Mouse (Mus musculus): Measurements from ENCODE around the gene Vegfa. TPM values are rescaled to one million over a fixed set of nuclear protein-coding genes. Genes with fewer than 3 reads are reported as not detected.

Vegfa gene
- polyA plus RNA-seq, 1 experiment from 2014 or later, result 2.7 TPM

DNA sequence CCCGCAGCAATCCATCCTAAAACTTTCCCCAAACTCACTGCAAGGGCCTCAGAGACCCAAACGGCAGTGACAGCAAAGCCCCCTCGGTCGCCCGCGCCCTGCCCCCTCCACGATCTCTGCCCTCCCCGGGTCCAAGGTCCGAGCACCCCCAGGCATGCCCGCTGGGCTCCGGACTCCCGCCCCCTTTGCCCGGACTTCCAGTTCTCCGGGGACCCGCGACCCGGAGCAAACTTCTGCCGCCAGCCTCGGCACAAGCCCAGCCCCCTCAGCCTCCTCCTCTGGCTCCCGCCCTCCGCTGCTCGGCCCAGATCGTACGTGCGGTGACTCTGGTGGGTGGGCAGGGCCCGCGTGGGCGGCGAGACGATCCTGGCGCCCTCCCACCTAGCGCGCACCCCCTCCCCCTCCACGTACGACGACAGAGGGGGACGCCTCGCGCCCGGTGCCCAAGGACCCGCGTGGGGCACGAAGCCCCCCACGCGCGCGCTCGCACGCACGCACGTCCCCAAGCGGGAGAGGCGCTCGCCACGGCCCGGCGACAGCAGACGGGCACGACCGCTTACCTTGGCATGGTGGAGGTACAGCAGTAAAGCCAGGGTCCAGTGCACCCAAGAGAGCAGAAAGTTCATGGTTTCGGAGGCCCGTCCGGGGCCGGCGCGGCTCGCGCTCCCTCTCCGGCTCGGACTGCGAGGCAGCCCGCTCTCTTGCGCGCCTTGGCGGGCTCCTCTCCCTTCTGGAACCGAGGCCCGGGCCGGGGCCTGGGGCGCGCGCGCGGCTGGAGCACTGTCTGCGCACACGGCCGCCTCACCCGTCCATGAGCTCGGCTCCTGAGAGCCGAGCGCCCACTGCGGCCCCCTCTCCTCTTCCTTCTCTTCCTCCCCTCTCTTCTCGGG lies 1.2 kb downstream of the Vegfa start:
- Histone ChIP-seq H3K4me2 (ENCODE audit: low read depth, low read length) (peak overlapping the region; percentile 80), H3K36me3 (ENCODE audit: control insufficient read depth, insufficient read depth, low read length) (0 out of 2 replicates have a peak, but pooled peaks cover 2% of the 10 kb centered on the region), H3K27ac (ENCODE audit: low read length) (peak overlapping the region; percentile 87), H3K9me3 (ENCODE audit: control insufficient read depth, low read length) (no peaks in the 10 kb centered on the region), H3K27me3 (replicated peaks; ENCODE audit: control insufficient read depth, insufficient read depth, low read length) (no peaks in the 10 kb centered on the region), H3K4me1 (ENCODE audit: control insufficient read depth, insufficient read depth, low read length) (peaks cover 52% of the 10 kb centered on the region), H3K4me3 (ENCODE audit: low read length) (peak overlapping the region; percentile 94), H3K9ac (ENCODE audit: low read depth, low read length) (peak overlapping the region; percentile 83)
- WGBS, result under 1% methylated on average over 78 of the region's 92 CpGs
- peak; percentile 62 for ATAC-seq

DNA sequence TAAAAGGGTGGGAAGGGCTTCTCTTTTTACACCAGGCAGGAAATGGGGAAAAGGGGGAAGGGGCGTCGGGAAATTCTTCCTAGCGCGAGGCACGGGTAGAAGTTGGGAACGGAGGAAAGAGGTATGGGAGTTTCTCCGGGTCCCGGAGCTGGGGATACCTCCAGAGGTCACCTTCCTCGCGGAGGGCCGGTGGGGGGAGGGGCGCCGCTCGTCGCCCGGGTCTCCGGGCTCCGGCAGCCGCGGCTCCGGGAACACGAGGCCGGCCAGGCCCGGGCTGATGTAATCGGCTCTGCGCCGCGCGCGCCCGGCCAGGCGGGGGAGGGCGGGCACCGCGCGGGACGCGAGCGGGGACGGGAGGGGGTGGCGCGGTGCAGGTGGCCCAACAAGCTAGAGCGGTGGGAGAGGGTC lies 1.8 kb downstream of the Vegfa start:
- peak; percentile 39 for ATAC-seq
- peaks cover 53% of the 10 kb centered on the region for H3K4me1 ChIP-seq (ENCODE audit: control insufficient read depth, insufficient read depth, low read length)

DNA sequence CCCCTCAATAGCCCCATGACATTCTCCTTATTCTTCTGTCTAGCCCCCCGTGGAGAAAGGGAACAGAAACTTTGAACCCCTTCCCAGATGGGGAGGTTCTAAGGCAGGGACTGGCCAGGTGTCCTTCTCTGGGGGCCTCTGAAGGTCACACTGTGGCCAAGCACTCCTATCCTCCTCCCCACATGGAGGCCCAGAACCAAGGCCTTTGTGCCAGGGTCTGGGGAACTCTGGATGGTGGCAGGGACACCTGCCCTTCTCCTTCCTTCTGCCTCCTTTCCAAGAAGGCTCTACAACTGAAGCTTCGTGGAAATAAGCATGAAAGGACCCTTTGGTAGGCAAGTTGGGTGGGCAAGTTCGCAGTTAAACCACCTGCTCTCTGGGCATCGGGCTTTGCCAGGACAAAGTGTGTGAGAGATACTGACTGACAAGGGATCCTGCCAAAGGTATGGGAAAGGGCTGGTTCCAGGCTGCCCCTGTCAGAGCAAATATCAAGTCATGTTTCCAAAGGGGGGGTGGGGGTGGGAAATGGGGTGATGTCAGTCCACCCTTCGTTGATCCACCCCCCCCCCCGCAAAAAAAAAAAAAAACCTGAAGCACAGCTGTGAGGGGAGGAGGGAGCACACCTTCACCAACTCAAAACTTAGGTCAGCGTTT lies 2.5 kb downstream of the Vegfa start:
- Histone ChIP-seq H3K27ac (ENCODE audit: low read length) (peak overlapping the region; percentile 87), H3K9ac (ENCODE audit: low read depth, low read length) (peak overlapping the region; percentile 83), H3K4me1 (ENCODE audit: control insufficient read depth, insufficient read depth, low read length) (peaks cover 53% of the 10 kb centered on the region), H3K9me3 (ENCODE audit: control insufficient read depth, low read length) (no peaks in the 10 kb centered on the region), H3K27me3 (replicated peaks; ENCODE audit: control insufficient read depth, insufficient read depth, low read length) (no peaks in the 10 kb centered on the region), H3K4me2 (ENCODE audit: low read depth, low read length) (peak overlapping the region; percentile 80), H3K36me3 (ENCODE audit: control insufficient read depth, insufficient read depth, low read length) (peaks cover 8% of the 10 kb centered on the region), H3K4me3 (ENCODE audit: low read length) (peak overlapping the region; percentile 94)
- WGBS, result 13% methylated on average over 7 of the region's 7 CpGs
- no peak for ATAC-seq

More for the DNA sequence above, 1.8 kb downstream of the Vegfa start:
- no peaks in the 10 kb centered on the region for H3K27me3 ChIP-seq (replicated peaks; ENCODE audit: control insufficient read depth, insufficient read depth, low read length)
- peak overlapping the region; percentile 87 for H3K27ac ChIP-seq (ENCODE audit: low read length)
- H3K9ac ChIP-seq (ENCODE audit: low read depth, low read length), result peak overlapping the region; percentile 83
- H3K9me3 ChIP-seq (ENCODE audit: control insufficient read depth, low read length), result no peaks in the 10 kb centered on the region
- peak overlapping the region; percentile 80 for H3K4me2 ChIP-seq (ENCODE audit: low read depth, low read length)
- peaks cover 4% of the 10 kb centered on the region; the same call in 1 of the 2 replicates for H3K36me3 ChIP-seq (ENCODE audit: control insufficient read depth, insufficient read depth, low read length)
- peak overlapping the region; percentile 94 for H3K4me3 ChIP-seq (ENCODE audit: low read length)
- under 1% methylated on average over 41 of the region's 43 CpGs for WGBS

DNA sequence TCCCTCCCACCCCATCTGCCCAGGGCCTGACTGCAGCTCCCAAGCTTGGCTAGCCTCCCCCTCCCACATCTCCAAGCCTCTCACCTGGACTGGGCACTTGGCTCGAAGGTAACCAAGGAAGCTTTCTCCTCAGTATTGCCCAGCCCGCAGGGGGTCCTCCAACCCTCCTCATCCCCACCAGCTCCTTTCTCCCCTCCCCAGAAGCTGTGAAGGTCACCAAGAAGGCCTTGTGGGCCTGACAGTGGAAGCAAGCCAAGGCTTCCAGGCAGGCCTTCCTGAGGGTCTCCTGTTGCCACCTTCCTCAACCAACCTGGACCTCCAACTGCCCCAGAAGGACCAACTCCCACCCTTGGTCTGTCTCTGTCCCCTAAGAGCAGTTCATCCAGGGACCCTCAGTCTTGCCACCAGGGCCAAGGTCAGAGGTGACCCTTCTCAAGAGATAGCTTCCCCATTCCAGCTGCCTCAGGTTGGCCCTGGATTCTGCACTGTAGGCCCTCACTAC lies 3.1 kb downstream of the Vegfa start:
- H3K9ac ChIP-seq (ENCODE audit: low read depth, low read length), result peak overlapping the region; percentile 83
- peak overlapping the region; percentile 87 for H3K27ac ChIP-seq (ENCODE audit: low read length)
- H3K4me3 ChIP-seq (ENCODE audit: low read length), result peak overlapping the region; percentile 94
- H3K4me2 ChIP-seq (ENCODE audit: low read depth, low read length), result peak overlapping the region; percentile 80
- peaks cover 14% of the 10 kb centered on the region for H3K36me3 ChIP-seq (ENCODE audit: control insufficient read depth, insufficient read depth, low read length)
- 26% methylated on average over 2 of the region's 2 CpGs for WGBS
- H3K9me3 ChIP-seq (ENCODE audit: control insufficient read depth, low read length), result no peaks in the 10 kb centered on the region
- H3K4me1 ChIP-seq (ENCODE audit: control insufficient read depth, insufficient read depth, low read length), result peaks cover 53% of the 10 kb centered on the region
- no peak for ATAC-seq
- no peaks in the 10 kb centered on the region for H3K27me3 ChIP-seq (replicated peaks; ENCODE audit: control insufficient read depth, insufficient read depth, low read length)

DNA sequence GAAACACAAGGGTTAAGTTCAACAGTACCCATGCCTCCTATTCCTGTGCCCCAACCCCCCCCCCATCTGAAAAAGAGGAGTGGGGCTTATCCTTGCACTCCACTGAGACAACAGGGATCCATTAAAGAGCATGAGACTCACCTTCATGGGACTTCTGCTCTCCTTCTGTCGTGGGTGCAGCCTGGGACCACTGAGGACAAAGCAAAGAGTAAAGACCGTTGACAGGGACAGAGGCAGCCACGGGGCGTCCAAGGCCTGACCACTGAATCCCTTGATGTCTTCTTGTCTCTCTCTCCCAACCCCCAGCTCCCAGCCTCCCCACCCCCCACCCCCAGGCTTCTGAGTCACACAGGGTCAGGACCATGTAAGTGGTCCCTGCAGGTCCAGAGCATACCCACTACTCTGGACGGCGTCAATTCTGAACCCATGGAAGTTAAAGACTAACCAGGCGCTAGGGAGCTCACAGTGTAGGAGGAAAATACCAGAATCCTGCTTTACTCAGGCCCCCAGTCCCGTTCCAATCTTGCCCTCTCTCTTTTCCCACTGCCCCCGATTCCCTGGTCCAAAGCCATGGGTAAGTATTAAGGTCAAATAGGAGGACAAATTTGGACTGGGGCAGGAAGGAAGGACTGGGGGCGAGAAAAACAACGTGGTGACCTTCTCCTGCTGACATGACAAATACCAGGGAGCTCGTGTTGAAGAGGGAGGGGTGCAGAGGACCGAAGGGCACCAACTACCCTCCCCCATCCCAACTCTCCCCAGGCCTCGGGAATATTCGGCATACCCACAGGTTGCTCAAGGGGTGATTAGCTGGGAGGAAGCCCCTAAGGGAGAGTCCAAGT lies 3.7 kb downstream of the Vegfa start:
- Histone ChIP-seq H3K36me3 (ENCODE audit: control insufficient read depth, insufficient read depth, low read length) (peaks cover 19% of the 10 kb centered on the region), H3K4me3 (ENCODE audit: low read length) (peak overlapping the region; percentile 94), H3K9ac (ENCODE audit: low read depth, low read length) (peak overlapping the region; percentile 83), H3K4me2 (ENCODE audit: low read depth, low read length) (peak overlapping the region; percentile 80), H3K27ac (ENCODE audit: low read length) (peak overlapping the region; percentile 87), H3K27me3 (replicated peaks; ENCODE audit: control insufficient read depth, insufficient read depth, low read length) (no peaks in the 10 kb centered on the region), H3K4me1 (ENCODE audit: control insufficient read depth, insufficient read depth, low read length) (peaks cover 48% of the 10 kb centered on the region), H3K9me3 (ENCODE audit: control insufficient read depth, low read length) (no peaks in the 10 kb centered on the region)
- WGBS, result 19% methylated on average over 15 of the region's 15 CpGs
- no peak for ATAC-seq

DNA sequence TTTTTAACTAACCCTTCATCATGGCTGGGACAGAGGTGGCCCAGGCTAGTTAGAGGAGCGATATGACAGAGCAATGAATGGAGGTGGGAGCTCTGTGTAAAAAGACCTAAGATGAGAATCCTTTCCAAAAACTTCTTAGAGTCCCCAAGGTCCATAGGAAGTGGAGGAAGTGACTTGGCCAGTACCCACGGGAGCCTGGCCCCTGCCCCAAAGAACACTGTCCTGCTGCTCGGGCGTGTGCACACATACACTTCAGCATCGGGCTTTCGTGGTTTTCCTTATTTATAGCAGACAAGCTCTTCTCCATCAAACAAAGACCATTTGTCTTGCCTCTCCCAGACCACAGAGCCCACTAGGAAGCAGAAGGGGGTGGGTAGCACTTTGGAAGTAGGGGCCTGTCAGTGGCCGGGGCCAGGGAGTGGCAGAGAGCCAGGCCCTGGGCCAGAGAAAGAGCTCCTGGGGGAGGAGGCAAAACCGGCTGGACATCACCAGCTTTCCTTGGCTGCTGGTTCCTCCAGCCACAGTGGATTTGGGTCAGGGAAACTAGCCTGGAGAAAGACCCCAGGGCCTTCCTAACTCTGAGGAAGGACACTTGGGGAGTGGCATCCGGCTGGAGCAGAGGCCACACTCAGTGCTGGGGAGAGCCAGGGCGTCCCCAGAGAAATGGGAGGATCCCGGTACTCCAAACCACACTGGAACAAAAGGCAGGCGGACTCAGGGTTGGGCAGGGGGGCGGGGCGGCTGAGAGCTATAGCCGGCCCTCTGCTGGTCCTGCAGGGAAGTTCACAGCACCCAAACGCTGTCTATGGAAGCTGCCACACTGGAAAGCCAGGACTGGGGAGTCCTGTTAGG lies 4.9 kb downstream of the Vegfa start:
- Histone ChIP-seq H3K9ac (ENCODE audit: low read depth, low read length) (peak overlapping the region; percentile 83), H3K4me3 (ENCODE audit: low read length) (peak overlapping the region; percentile 94), H3K27me3 (replicated peaks; ENCODE audit: control insufficient read depth, insufficient read depth, low read length) (no peaks in the 10 kb centered on the region), H3K4me2 (ENCODE audit: low read depth, low read length) (peak overlapping the region; percentile 80), H3K27ac (ENCODE audit: low read length) (peak overlapping the region; percentile 87), H3K4me1 (ENCODE audit: control insufficient read depth, insufficient read depth, low read length) (peaks cover 40% of the 10 kb centered on the region), H3K9me3 (ENCODE audit: control insufficient read depth, low read length) (no peaks in the 10 kb centered on the region), H3K36me3 (ENCODE audit: control insufficient read depth, insufficient read depth, low read length) (peaks cover 27% of the 10 kb centered on the region)
- ATAC-seq, result peak; percentile 35
- 11% methylated on average over 16 of the region's 16 CpGs for WGBS

DNA sequence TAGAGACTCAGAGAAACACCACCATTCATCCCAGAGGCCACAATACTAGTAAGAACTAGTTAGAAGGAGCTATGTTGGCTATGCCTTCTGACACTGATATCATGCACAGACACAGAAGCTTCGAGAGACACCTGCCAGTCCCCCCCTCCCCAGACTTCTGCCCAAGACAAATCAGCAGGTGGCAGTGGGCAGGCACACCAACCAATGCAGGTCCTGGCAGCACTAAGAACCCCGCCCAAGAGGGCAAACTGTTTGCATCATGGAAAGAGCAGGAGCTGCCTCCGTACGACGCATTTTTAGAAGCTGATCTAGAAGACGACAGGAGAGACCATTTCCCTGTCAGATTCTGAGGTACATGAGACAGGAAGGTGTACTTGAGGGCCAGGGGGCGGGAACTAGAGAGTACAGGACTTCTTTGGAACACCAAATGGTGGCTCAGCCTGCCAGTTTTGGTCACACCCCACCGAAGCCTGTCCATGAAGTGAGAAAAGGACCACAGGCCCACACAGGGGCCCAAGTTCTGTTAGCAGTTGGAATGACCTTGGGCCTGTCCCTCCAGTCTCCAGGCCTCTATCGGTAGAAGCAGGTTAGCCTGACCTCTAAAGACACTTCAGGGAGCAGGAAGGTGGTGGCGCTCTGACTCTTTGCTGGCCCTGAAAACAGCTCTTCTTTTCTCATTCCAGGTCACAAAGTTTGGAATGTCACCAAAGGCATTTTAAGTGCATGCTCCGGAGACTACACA lies 6.1 kb downstream of the Vegfa start:
- peaks cover 38% of the 10 kb centered on the region for H3K36me3 ChIP-seq (ENCODE audit: control insufficient read depth, insufficient read depth, low read length)

DNA sequence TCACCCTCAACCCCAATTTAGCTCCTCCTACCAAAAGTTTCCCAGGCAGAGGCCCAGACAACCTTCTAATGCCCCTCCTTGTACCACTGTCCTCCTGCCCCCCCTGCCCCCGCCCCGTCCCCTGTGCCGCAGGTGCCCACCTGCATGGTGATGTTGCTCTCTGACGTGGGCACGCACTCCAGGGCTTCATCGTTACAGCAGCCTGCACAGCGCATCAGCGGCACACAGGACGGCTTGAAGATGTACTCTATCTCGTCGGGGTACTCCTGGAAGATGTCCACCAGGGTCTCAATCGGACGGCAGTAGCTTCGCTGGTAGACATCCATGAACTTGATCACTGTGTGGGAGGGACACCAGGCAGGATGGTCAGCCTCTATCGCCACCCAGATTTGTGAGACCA lies 7.0 kb downstream of the Vegfa start:
- WGBS, result 94% methylated on average over 15 of the region's 15 CpGs
- peaks cover 42% of the 10 kb centered on the region for H3K36me3 ChIP-seq (ENCODE audit: control insufficient read depth, insufficient read depth, low read length)
- no peak overlapping the region for H3K4me2 ChIP-seq (ENCODE audit: low read depth, low read length)
- H3K27me3 ChIP-seq (replicated peaks; ENCODE audit: control insufficient read depth, insufficient read depth, low read length), result no peaks in the 10 kb centered on the region
- ATAC-seq, result no peak
- peaks cover 40% of the 10 kb centered on the region for H3K4me1 ChIP-seq (ENCODE audit: control insufficient read depth, insufficient read depth, low read length)
- H3K9me3 ChIP-seq (ENCODE audit: control insufficient read depth, low read length), result no peaks in the 10 kb centered on the region
- no peak overlapping the region for H3K9ac ChIP-seq (ENCODE audit: low read depth, low read length)
- H3K27ac ChIP-seq (ENCODE audit: low read length), result no peak overlapping the region
- H3K4me3 ChIP-seq (ENCODE audit: low read length), result no peak overlapping the region

More for the DNA sequence above, 6.1 kb downstream of the Vegfa start:
- Histone ChIP-seq H3K27ac (ENCODE audit: low read length) (no peak overlapping the region), H3K4me2 (ENCODE audit: low read depth, low read length) (0 out of 2 replicates have a peak overlapping the region, but pooled peaks have one; percentile 9), H3K9me3 (ENCODE audit: control insufficient read depth, low read length) (no peaks in the 10 kb centered on the region), H3K27me3 (replicated peaks; ENCODE audit: control insufficient read depth, insufficient read depth, low read length) (no peaks in the 10 kb centered on the region), H3K4me1 (ENCODE audit: control insufficient read depth, insufficient read depth, low read length) (peaks cover 40% of the 10 kb centered on the region), H3K4me3 (ENCODE audit: low read length) (no peak overlapping the region), H3K9ac (ENCODE audit: low read depth, low read length) (peak overlapping the region; percentile 43; the same call in 1 of the 2 replicates)
- no peak for ATAC-seq
- 77% methylated on average over 11 of the region's 11 CpGs for WGBS
